Mouse (Mus musculus) G1E (cell line): ENCODE measurements around the gene Fzd7.

Experiments used
- CTCF ChIP-seq: IDR thresholded peaks from 2 replicates; pipeline ENCODE4 v1.5.1; 2012; ENCODE audit warnings: low read depth, low read length, inconsistent platforms, mixed read lengths
- GATA1 ChIP-seq: IDR thresholded peaks from 2 replicates; pipeline ENCODE4 v1.6.1; 2012; ENCODE audit warnings: borderline replicate concordance, low read length, inconsistent platforms, mixed read lengths
- GATA2 ChIP-seq: IDR thresholded peaks from 2 replicates; pipeline ENCODE4 v1.6.1; 2012; ENCODE audit warnings: low read depth, low read length, inconsistent platforms, borderline replicate concordance
- POLR2AphosphoS5 ChIP-seq: IDR thresholded peaks from 2 replicates; pipeline ENCODE4 v1.6.1; 2012; ENCODE audit warnings: low read depth, low read length, inconsistent platforms; ENCODE audit not compliant: insufficient replicate concordance
- TAL1 ChIP-seq: conservative IDR thresholded peaks from 2 replicates; pipeline ENCODE4 v1.6.1; 2012; ENCODE audit warnings: low read depth, low read length, inconsistent platforms, mixed read lengths

DNA sequence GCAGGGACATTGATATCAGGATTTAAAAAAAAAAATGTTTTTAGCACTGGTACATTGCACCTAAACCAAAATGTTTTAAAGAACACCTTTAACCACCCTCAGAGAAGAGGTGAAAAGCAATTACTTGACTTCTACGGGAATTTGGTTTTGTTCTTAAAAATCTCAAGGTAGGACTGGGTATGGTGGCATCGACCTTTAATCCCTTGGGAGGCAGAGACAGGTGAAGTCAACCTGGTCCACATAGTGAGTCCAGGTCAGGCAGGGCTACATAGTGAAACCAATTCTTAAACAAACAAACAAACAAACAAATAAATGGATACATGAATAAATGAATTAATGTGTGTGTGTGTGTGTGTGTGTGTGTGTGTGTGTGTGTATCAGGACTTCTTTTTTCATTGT, 22.1 kb downstream of the Fzd7 start:
- no peak for TF ChIP-seq CTCF
- TF ChIP-seq GATA2 = no peak
- no peak for TF ChIP-seq TAL1
- no peak for TF ChIP-seq GATA1
- no peak for TF ChIP-seq POLR2AphosphoS5
